Mouse (Mus musculus) brain, adult 2 months (tissue): ENCODE measurements around the gene Ppard.

ENCODE experiments used
- DNase-seq: peaks from one replicate; pipeline ENCODE4 v3.0.0; 2011; ENCODE audit warnings: low read depth, low spot score

Gene Ppard

GRCm38 (mm10) chr17:28255651-28256050 is 23.2 kb downstream of the Ppard start:
- no peak for DNase-seq

DNA sequence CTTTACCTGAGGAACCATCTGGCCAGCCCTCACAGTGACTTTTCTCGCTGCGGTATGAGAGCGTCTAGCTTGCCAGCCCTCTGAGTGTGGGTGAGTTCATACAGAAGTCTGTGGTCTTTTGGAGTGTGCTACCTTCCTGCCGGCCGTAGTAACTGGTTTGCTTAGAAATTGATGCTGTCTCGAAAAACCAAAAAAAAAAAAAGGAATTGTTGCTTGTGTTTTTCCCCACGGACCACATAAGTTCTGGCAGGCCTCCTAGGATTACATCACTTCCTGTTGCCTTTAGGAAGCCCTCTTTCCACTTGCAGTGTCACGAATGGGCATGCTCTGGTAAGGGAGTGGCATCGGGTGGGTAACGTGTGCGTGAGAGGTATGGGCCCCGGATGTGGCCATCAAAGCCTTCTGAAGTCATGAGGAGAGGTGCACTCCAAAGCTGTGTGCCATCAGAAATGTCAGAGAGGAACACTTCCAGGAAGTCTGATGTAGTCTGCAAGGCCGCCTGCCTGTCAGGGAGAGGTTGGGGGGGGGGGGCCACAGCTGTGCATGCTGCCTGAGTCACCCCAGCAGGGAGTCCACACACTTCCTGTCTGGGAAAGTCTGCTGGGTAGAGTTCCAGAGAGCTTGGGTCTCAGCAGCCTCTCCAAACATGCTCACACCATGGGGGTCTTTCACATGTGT is 24.3 kb downstream of the Ppard start:
- peak; percentile 73 for DNase-seq

GRCm38 (mm10) chr17:28258325-28258724 is 25.8 kb downstream of the Ppard start:
- DNase-seq, result no peak

- no peak for DNase-seq
These were observed 27.5 kb downstream of the Ppard start for GRCm38 (mm10) chr17:28259890-28260542.

- no peak for DNase-seq
These were observed 28.0 kb downstream of the Ppard start for GRCm38 (mm10) chr17:28260543-28260909.

DNA sequence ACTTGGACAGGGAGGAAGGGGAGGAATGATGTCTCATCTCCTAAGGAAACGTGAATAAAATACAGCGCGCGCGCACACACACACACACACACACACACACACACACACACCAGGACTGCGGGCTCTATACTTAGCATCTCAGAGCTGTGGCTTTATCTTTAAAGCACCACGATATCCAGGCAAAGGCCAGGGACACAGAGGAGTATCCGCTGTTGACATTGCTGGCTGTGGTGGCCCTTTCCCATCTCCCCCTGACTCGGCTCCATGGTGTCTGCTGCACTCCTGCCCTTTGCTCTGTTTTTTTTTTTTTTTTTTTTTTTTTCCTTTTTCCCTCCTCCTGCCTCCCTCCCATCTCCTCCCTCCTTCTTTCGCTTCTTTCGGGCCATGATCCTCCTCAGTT is 29.3 kb downstream of the Ppard start:
- no peak for DNase-seq

GRCm38 (mm10) chr17:28263181-28263894 is 30.8 kb downstream of the Ppard start:
- DNase-seq, result peak; percentile 75

DNA sequence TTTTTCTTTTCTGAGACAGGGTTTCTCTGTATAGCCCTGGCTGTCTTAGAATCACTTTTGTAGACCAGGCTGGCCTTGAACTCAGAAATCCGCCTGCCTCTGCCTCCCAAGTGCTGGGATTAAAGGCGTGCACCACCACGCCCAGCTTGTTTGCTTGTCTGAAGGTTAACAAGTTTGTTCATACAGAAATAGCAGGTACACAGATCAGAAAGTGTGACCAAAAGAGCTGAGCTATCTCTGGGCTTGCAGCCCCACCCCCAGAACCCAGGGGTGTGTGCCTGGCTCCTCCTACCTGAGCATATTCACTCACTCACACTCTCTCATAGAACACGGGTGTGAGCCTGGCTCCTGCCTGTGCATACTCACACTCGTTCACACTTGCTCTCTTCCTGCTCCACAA is 34.8 kb downstream of the Ppard start:
- DNase-seq, result no peak

DNA sequence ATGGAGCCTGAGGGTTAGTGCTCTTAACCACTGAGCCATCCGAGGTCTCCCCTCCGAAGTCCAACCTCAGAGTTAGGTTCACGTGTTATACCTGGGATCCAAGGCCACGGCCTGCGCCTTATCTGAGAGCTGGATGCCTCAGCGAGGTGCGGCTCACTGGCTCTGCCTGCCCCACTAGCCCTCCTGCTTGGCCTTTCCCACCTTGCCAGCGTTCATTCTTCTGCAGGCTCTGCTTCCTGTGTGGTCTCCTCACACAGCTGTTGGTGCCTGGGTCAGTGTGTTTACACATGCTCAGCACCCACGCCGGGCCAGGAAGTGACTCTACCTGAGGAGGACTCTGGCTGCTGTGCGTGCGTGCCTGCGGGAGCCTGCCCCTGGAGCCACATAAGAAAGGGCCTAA is 37.7 kb downstream of the Ppard start:
- DNase-seq, result no peak

GRCm38 (mm10) chr17:28271537-28272266 is 39.2 kb downstream of the Ppard start:
- no peak for DNase-seq

DNA sequence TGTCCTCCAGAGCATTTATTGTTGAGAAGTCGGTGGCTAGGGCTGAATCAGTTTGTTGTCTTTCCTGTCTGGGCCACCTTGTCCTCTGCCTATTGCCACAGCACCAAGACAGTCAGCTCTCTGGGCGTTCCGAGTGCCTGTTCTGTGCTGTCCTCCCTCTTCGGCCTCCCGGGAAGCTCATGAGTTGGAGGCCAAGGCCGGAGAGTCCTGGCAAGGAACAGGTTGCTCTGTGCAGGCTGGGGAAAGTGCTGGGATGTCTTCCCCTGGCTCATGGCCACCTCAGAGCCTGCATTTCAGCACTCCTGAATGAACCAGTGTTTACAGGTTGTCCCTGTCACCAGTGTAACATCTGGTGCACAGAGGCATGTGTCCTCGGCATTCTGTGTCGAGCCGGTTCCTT is 39.8 kb downstream of the Ppard start:
- no peak for DNase-seq

DNA sequence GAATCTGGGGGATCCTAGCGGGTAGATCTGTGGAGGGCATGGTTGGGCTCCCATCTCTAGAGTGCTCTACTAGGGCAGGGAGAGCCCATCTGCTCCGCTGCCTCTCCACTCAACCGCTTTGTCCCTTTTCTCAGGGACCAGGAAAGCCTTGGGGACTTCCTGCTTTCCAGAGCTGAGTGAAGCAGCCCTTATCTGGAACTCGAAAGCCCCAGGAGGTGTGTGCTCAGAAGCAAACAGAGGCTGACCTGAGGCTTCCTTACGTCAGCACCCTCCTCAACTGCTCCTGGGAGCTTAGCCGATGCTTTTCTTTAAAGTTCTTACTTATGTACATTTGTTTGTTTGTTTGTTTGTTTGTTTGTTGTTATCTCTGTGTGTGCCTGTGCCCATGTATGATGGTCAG is 40.3 kb downstream of the Ppard start:
- no peak for DNase-seq

GRCm38 (mm10) chr17:28274739-28275138 is 42.2 kb downstream of the Ppard start:
- DNase-seq, result no peak

DNA sequence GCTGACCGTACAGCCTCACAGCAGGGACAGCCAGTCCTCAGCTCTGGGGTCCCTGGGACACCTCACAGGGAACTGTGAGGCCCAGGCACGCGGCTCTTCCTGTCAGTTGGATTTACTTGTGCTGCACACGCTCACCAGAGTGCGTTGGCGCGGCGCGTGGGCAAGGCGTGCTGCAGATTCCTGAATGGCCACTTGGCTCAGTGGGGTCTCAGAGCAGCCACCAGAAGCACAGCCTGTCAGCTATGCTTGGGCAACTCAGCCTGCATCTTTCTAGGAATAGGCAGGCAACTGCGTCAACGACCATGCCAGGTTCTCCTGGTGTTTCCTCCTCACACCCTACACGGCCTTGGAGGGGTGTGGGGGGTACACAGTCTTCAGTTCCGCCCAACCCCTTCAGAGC is 44.7 kb downstream of the Ppard start:
- DNase-seq, result no peak

DNA sequence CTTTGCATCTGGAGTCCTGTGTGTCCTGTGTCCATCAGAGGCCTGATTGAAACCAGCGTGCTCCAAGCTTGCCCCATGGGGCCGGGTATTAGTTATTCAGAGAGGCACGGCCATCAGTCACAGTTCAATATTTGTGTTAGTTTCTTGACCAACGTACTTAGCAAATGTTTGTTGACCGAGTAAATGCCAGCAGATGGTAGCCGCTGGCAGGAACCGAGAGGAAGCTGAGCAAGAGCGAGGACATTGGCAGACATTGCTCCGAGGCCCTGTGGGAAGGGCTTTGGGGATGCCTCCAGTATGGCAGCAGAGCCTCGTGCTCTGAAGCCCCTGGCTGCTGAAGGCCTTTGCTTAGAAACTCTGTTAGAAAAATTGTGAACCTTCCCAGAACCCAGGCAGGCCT is 45.2 kb downstream of the Ppard start:
- peak; percentile 45 for DNase-seq

DNA sequence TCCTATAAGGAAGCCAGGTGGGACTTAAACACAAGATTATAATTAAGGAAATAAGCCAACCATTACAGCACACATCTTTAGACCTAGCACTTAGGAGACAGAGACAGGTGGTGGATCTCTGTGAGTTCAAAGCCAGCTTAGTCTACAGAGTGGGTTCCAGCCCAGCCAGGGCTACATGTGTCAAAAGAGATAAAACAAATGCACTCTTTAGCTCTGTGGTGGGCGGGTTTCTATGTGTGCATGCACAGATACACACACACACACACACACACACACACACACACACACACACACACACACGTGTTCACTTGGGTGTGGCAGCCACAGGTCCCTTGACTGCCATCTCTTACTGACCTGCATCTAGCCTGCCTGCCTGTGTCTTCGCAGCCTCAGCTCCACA is 45.7 kb downstream of the Ppard start:
- DNase-seq, result no peak

GRCm38 (mm10) chr17:28279236-28279635 is 46.7 kb downstream of the Ppard start:
- no peak for DNase-seq

- DNase-seq, result no peak
These were observed 47.4 kb downstream of the Ppard start for GRCm38 (mm10) chr17:28279780-28280422.

DNA sequence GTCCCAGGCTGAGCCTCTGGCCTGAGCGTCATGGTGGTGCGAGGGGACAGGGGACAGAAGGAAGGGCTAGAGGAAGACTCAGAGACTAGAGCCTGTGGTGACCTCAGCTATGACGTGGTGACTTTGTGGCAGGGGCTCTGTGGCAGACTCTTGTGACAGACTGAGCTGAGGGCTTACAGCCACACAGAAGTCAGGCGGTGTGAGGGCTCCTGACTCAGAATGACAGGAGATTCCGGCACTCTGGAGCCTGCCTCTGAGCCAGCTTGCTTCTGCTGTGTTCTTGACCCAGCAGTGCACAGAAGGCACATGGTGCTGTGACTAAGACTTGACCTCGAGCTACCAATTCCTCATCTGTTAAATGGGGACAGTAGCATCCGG is 47.9 kb downstream of the Ppard start:
- DNase-seq, result no peak

GRCm38 (mm10) chr17:28280831-28281377 is 48.4 kb downstream of the Ppard start:
- DNase-seq, result no peak

- DNase-seq, result no peak
These were observed 49.5 kb downstream of the Ppard start for GRCm38 (mm10) chr17:28281866-28282441.
